Mouse (Mus musculus): ENCODE results near the gene Fadd.

Fadd gene

DNA sequence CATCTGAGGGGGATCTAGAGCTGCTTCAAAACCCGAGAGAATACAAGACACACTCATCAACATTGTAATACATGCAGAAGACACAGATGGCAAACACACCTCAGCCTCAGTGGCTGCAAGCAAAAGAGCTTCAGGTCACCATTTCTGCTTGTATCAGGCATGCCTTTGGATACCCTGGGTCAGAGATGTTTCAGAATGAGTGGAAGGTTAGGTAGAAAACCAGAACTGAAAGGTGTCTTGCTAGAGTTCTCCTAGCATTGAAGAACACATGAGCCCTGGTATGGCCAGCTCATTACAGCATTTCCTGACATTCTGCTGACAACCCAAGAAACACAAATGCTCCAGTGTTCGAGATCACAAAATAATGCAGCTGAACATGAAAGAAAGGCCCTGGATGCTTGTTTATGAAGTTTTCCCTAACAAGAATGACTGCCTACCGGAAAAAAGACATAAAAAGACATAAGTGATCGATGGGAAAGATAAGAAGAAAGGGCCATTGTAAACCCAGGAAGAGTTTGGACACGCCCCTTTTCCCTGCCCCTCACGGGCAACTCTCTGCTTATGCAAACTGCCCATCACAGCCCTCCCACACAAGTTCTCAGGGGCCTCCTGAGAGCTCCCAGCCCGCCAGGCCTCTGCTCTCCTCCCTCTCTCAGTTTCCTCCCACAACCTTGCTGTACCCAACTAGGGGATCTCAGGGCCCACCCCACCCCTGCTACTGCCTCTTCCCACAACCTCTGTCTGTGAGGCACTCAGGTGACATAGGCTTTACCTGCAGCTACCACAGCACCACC lies 50.5 kb downstream of the Fadd start:
- no peak for DNase-seq (ENCODE audit: low read depth, low spot score)

DNA sequence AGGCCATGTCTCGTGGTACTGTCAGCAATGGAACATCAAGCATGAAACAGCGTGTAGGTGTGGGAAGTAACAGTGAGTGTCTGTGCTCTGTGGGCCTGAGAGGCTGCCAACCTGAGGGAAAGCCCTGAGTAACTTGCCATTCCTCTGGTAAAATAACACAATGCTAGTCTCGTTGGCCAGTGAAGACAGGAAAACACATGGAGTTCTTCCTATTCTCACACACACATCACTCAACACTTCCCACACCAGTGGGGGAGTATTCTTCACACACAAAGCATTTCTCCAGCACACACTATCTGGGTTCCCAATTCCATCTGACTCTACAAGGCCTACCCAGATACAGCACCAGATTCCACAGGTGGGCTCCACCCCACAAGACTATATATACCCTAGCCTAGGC lies 52.4 kb downstream of the Fadd start:
- no peak for DNase-seq (ENCODE audit: low read depth, low spot score)

DNA sequence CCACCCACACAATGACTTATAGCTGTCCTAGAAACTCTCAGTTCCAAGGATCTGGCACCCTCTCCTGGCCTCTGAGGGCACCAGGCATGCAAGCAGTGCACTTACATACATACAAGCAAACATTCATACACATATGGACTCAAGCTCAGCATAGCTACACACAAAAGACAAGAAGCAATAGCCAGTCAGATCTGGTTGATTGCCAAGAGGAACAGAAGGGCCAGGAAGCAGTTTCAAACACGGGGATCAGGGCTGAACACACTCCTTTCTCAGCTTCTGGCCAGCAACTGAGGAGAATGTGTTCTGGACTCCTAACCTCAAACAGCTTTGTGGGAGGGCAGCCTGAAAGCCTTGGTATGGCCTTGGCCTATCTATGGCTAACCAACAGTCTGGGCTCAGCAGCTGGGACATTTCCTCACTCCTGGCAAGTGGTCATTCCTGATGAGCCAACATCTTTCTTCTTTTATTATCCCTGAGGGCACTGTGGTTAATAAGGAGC lies 54.5 kb downstream of the Fadd start:
- no peak for DNase-seq (ENCODE audit: low read depth, low spot score)

Measured in embryo, embryonic 11.5 days (tissue).